In genomic region chr9:123935346-123935745, GRCm38 (mm10) we compare ENCODE assay signal across 34 mouse cellular contexts. TPM values are rescaled to one million over a fixed set of nuclear protein-coding genes. Genes with fewer than 3 reads are reported as not detected.
DNase-seq lines count a peak whose midpoint lies in the region; ATAC-seq and TF ChIP-seq lines count a peak whose summit lies in the region.
"Had no signal": no experiment of that assay in that cellular context is flagged by ENCODE, and none has a peak within 500 bp of the region (broad histone marks: within the 10 kb centered on the region; RNA-seq: fewer than 3 reads in every experiment).

No protein-coding gene starts in this region.

- no peak overlapping the region for H3K4me2 ChIP-seq in liver, embryonic 14.5 days (ENCODE audit: low read depth)
- H3K4me2 ChIP-seq: embryonic facial prominence, embryonic 12.5 days; heart, embryonic 15.5 days; liver, embryonic 15.5 days; lung, embryonic 15.5 days; midbrain, embryonic 12.5 days; neural tube, embryonic 12.5 days; stomach, embryonic 15.5 days had no signal

- no peak overlapping the region for H3K27ac ChIP-seq in liver, embryonic 14.5 days
- H3K27ac ChIP-seq: embryonic facial prominence, embryonic 12.5 days; heart, embryonic 10.5 days; heart, embryonic 15.5 days; hindbrain, postnatal 0 days; left cerebral cortex, adult 2 months; liver, embryonic 15.5 days; lung, embryonic 15.5 days; midbrain, embryonic 12.5 days; neural tube, embryonic 12.5 days; stomach, embryonic 15.5 days had no signal

- TF ChIP-seq CTCF in liver, embryonic 14.5 days (IDR thresholded peaks at IDR 0.05; ENCODE audit: low read depth) = no peak

- no peaks in the 10 kb centered on the region for H3K36me3 ChIP-seq in liver, embryonic 14.5 days (replicated peaks; ENCODE audit: control insufficient read depth, insufficient read depth, low read depth)
- H3K36me3 ChIP-seq: embryonic facial prominence, embryonic 12.5 days; heart, embryonic 10.5 days; heart, embryonic 15.5 days; liver, embryonic 15.5 days; lung, embryonic 15.5 days; midbrain, embryonic 12.5 days; neural tube, embryonic 12.5 days; stomach, embryonic 15.5 days had no signal

- no peak overlapping the region for H3K4me3 ChIP-seq in liver, embryonic 14.5 days (ENCODE audit: insufficient read depth in 1 of 2, low read depth in 2 of 2, low read length in 2 of 2)
- H3K4me3 ChIP-seq: embryonic facial prominence, embryonic 12.5 days; heart, embryonic 10.5 days; heart, embryonic 15.5 days; left cerebral cortex, adult 2 months; liver, embryonic 15.5 days; lung, embryonic 15.5 days; midbrain, embryonic 12.5 days; myocyte; neural tube, embryonic 12.5 days; stomach, embryonic 15.5 days had no signal

- H3K27me3 ChIP-seq in liver, embryonic 14.5 days (ENCODE audit: control insufficient read depth, insufficient read depth, low read length) = no peaks in the 10 kb centered on the region
- H3K27me3 ChIP-seq: embryonic facial prominence, embryonic 12.5 days; heart, embryonic 15.5 days; liver, embryonic 15.5 days; lung, embryonic 15.5 days; midbrain, embryonic 12.5 days; neural tube, embryonic 12.5 days; stomach, embryonic 15.5 days had no signal

- peaks cover 17 to 23% of the 10 kb centered on the region in 2 experiments for H3K4me1 ChIP-seq in liver, embryonic 14.5 days (replicated peaks; ENCODE audit: control insufficient read depth in 2 of 2, insufficient read depth in 2 of 2, low read length in 1 of 2)
- H3K4me1 ChIP-seq: embryonic facial prominence, embryonic 12.5 days; heart, embryonic 10.5 days; heart, embryonic 15.5 days; lung, embryonic 15.5 days; midbrain, embryonic 12.5 days; neural tube, embryonic 12.5 days; stomach, embryonic 15.5 days had no signal

- H3K9ac ChIP-seq in liver, embryonic 14.5 days (replicated peaks) = no peak overlapping the region
- H3K9ac ChIP-seq: embryonic facial prominence, embryonic 12.5 days; heart, embryonic 15.5 days; liver, embryonic 15.5 days; lung, embryonic 15.5 days; midbrain, embryonic 12.5 days; neural tube, embryonic 12.5 days; stomach, embryonic 15.5 days had no signal

- WGBS in liver, embryonic 14.5 days (ENCODE audit: insufficient replicate concordance) = 74% methylated on average over 6 of the region's 6 CpGs

- ATAC-seq in liver, embryonic 14.5 days (ENCODE audit: insufficient read depth) = no peak
- ATAC-seq in activated CD4-positive, CD25-positive, alpha-beta regulatory T cell, adult 4 months = peak; percentile 26
- ATAC-seq: forebrain, embryonic 14.5 days; hindbrain, postnatal 0 days; intestine, postnatal 0 days had no signal

- peak in 2 of 3 experiments; percentile 19 to 23 for DNase-seq in liver, embryonic 14.5 days (ENCODE audit: low read depth in 3 of 3, low spot score in 3 of 3)
- DNase-seq in liver (no peak), ES-CJ7 (ENCODE audit: low read depth, low spot score) (peak; percentile 82)
- DNase-seq in right cerebral cortex, postnatal 4 days = no peak
- no peak for DNase-seq in thymus, adult 18-20 months
- DNase-seq in left cerebral cortex, adult 11 months (ENCODE audit: low spot score) = no peak
- DNase-seq: adrenal gland, postnatal 14 days; cerebellum, adult 11-12 months; cerebellum, adult 9-11 months; embryo, embryonic 11 days; gastrocnemius, postnatal 14 days; kidney, adult 9 months; kidney, postnatal 10 days; left cerebral cortex, postnatal 4 days; lung, postnatal 36 days; right cerebral cortex, adult 18-20 months; thymus, postnatal 14 days had no signal

- H3K9me3 ChIP-seq in liver, embryonic 14.5 days (ENCODE audit: control insufficient read depth, low read length) = no peaks in the 10 kb centered on the region
- H3K9me3 ChIP-seq: embryonic facial prominence, embryonic 12.5 days; heart, embryonic 10.5 days; heart, embryonic 15.5 days; liver, embryonic 15.5 days; lung, embryonic 15.5 days; midbrain, embryonic 12.5 days; neural tube, embryonic 12.5 days; stomach, embryonic 15.5 days had no signal

- no peak for TF ChIP-seq EP300 in liver, embryonic 14.5 days (IDR thresholded peaks at IDR 0.05; ENCODE audit: low read depth)

RNA-seq across cellular contexts. Expression of gene Ccr1, which starts 33.1 kb away (rescaled TPM):
- polyA plus RNA-seq in liver, embryonic 14.5 days (2012; rRNA removed) = 0.70 and 1.4 TPM in 2 replicates
- polyA plus RNA-seq in liver, embryonic 14.5 days (2014; fragmentation: Nextera tagmentation; extraction: Ambion mirVana) = 2.0 and 2.4 TPM in 2 replicates
- under 1 TPM; 0.77 to 0.80 TPM for polyA plus RNA-seq in activated CD4-positive, CD25-positive, alpha-beta regulatory T cell, adult 4 months (2017; shearing (Covaris generic))
- polyA plus RNA-seq: myocyte had no signal

RNA-seq across cellular contexts. Expression of gene Ccr1l1, which starts 42.9 kb away (rescaled TPM):
- polyA plus RNA-seq in liver, embryonic 14.5 days (2012; rRNA removed) = 0.04 TPM in 1 of 2 replicates, not detected in the other
- not detected in 2 replicates for polyA plus RNA-seq in liver, embryonic 14.5 days (2014; fragmentation: Nextera tagmentation; extraction: Ambion mirVana)
- not detected for polyA plus RNA-seq in activated CD4-positive, CD25-positive, alpha-beta regulatory T cell, adult 4 months (2017; shearing (Covaris generic))
- polyA plus RNA-seq: embryonic facial prominence, embryonic 12.5 days; forebrain, embryonic 14.5 days; heart, embryonic 10.5 days; heart, embryonic 15.5 days; hindbrain, embryonic 11.5 days; hindbrain, postnatal 0 days; intestine, postnatal 0 days; large intestine, adult 2 months; liver, embryonic 15.5 days; lung, embryonic 15.5 days; midbrain, embryonic 12.5 days; midbrain, postnatal 0 days; myocyte; neural tube, embryonic 12.5 days; stomach, embryonic 15.5 days had no signal

Comparison
In these comparisons a context has a peak if more than half of its experiments do, and no peak if none do; other contexts are left out.
1. DNase-seq: peak in liver, embryonic 14.5 days (2 of 3) and ES-CJ7 (single experiment); none in liver (single experiment), right cerebral cortex, postnatal 4 days (single experiment), thymus, adult 18-20 months (0 of 2) and left cerebral cortex, adult 11 months (single experiment).